Mouse (Mus musculus): ENCODE results near the gene S100a16. TPM values are rescaled to one million over a fixed set of nuclear protein-coding genes. Genes with fewer than 3 reads are reported as not detected.

S100a16 gene
- polyA plus RNA-seq, 1 experiment from 2014 or later = 32.3 TPM

DNA sequence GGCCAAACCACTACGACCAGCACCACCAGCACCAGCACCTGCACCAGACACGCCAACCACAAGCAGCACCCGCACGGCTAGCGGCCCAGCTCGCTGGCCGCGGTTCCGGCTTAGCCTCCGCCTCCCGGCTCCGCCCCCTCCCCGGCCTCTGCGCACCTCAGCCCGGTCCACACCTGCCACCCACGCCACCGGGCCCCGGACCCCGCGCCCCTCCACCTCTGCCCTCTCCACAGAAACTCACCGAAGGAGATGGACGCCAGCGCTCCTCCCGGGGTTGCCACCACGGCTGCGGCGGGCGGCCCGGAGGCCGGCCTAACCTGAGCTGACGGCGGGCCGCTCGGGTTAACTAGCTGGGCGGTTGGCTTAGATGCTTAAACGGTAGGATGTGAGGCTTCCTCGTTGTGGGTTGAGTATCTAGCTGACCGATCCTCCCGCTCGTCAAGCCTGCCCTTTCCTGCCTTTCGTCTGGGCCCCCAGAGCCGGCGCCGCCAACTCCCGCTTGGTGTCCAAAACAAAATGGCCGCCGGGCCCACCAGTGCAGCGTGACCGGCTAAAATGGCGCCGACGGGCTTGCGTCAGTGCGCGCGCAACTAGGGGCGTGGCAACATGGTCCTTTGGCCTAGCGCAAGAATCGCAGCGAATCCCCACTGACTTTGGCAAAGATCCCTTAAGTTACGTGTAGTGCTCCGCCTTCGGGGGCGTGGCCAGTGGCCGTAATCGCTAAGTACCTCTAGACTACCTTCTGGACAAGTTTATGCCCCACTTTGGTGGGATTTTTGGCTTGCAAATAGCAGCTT is 27.9 kb upstream of the S100a16 start, which contains the start of gene Chtop:
Chtop (minus strand) TSS at position 549 of the 797 bp plus-strand sequence.
- H3K9ac ChIP-seq = peak within 1 kb of the TSS; percentile 96
- no peaks in the 10 kb centered on the region for H3K9me3 ChIP-seq
- peaks cover 14% of the 10 kb centered on the region for H3K27me3 ChIP-seq (replicated peaks)
- ATAC-seq (replicated peaks) = peak; percentile 93
- H3K36me3 ChIP-seq (replicated peaks) = peaks cover 22% of the 10 kb centered on the region; the same call in 1 of the 2 replicates
- H3K27ac ChIP-seq = peak within 1 kb of the TSS; percentile 97
- peak within 1 kb of the TSS; percentile 68 for H3K4me2 ChIP-seq
- H3K4me3 ChIP-seq = peak within 1 kb of the TSS; percentile 98
- peaks cover 28% of the 10 kb centered on the region for H3K4me1 ChIP-seq
- under 1% methylated on average over 64 of the region's 66 CpGs for WGBS

DNA sequence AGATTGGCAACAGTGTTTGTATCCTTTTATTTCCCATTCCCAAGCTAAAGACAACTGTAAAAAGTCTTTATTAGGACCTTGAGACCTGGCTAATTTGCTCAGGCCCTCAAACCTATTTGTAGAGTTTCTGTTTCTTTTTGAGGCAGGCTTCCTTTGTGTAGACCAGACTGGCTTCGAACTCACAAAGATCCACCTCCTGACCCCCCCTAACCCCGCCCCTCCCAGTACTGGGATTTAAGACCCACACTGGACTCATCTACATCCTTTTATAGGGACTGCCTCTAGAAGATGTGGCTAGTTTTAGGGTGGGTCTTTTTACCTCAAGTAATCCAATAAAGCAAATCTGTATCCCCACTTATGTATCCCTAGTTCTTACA is 27.3 kb upstream of the S100a16 start:
- Histone ChIP-seq H3K36me3 (replicated peaks) (peaks cover 16% of the 10 kb centered on the region; the same call in 1 of the 2 replicates), H3K4me1 (peaks cover 30% of the 10 kb centered on the region), H3K9ac (no peak overlapping the region), H3K9me3 (no peaks in the 10 kb centered on the region), H3K27ac (peak overlapping the region; percentile 74), H3K4me2 (peak overlapping the region; percentile 56), H3K27me3 (replicated peaks) (peaks cover 19% of the 10 kb centered on the region), H3K4me3 (peak overlapping the region; percentile 98)
- 25% methylated on average over 2 of the region's 2 CpGs for WGBS
- ATAC-seq (replicated peaks) = peak; percentile 40

DNA sequence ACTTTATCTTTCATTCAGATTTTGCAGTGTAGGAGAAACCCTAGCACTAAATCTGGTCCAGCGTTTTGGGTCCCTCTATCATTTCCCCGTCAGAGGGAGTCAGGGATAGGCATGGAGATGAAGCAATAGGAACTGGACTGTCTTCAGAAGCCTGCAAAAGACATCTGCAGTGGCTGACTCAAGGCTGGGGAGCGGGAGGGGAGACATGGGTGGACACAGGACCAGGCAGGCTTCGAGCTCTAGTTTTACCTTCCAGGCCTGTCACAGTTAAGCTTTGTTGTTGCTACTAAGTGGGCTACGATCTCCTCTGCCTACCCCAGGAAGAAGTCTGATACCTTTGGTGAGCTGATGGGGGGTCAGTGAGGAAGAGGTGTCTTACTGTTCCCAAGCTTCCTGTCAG is 24.8 kb upstream of the S100a16 start:
- Histone ChIP-seq H3K27ac (no peak overlapping the region), H3K4me2 (no peak overlapping the region), H3K36me3 (replicated peaks) (no peaks in the 10 kb centered on the region), H3K9ac (no peak overlapping the region), H3K27me3 (replicated peaks) (peaks cover 28% of the 10 kb centered on the region), H3K4me1 (peaks cover 26% of the 10 kb centered on the region), H3K4me3 (no peak overlapping the region), H3K9me3 (no peaks in the 10 kb centered on the region)
- ATAC-seq (replicated peaks) = no peak
- 85% methylated on average over 5 of the region's 5 CpGs for WGBS

DNA sequence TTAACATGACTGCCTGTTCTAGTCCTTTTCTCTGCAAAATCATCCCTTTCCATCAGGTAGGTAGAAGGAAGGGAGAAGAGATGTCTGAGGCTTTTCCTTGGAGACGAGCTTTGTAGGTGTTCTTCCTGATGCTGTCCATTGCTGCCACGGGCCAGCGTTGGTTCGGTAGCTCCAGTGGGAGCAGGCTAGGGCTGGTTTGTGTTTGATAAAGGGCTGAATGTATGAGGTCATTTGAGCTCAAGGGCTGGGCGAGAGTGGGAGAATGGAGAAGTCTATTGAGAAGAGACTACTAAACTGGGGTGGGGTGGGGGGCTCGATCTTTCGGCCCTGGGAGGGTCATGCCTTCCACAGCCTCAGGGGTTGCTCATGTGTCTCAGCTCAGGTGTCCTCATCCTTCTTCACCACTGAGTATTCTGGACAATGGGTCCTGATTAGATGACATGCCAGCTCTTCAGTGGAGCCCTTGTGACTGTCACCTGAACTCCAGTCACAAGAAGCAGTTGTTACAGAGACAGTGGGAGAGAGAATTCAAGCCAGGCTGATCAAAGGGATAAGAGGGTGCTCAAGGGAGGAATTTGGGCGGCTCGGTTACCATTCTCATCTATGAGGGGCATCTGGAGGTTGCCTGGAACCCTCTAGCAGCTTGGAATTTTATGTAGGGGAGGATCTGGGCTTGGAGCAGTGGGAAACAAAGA is 24.0 kb upstream of the S100a16 start:
- Histone ChIP-seq H3K27ac (no peak overlapping the region), H3K9me3 (no peaks in the 10 kb centered on the region), H3K9ac (no peak overlapping the region), H3K27me3 (replicated peaks) (peaks cover 28% of the 10 kb centered on the region), H3K4me1 (peaks cover 18% of the 10 kb centered on the region), H3K36me3 (replicated peaks) (no peaks in the 10 kb centered on the region), H3K4me2 (no peak overlapping the region), H3K4me3 (no peak overlapping the region)
- no peak for ATAC-seq (replicated peaks)
- 76% methylated on average over 9 of the region's 9 CpGs for WGBS

DNA sequence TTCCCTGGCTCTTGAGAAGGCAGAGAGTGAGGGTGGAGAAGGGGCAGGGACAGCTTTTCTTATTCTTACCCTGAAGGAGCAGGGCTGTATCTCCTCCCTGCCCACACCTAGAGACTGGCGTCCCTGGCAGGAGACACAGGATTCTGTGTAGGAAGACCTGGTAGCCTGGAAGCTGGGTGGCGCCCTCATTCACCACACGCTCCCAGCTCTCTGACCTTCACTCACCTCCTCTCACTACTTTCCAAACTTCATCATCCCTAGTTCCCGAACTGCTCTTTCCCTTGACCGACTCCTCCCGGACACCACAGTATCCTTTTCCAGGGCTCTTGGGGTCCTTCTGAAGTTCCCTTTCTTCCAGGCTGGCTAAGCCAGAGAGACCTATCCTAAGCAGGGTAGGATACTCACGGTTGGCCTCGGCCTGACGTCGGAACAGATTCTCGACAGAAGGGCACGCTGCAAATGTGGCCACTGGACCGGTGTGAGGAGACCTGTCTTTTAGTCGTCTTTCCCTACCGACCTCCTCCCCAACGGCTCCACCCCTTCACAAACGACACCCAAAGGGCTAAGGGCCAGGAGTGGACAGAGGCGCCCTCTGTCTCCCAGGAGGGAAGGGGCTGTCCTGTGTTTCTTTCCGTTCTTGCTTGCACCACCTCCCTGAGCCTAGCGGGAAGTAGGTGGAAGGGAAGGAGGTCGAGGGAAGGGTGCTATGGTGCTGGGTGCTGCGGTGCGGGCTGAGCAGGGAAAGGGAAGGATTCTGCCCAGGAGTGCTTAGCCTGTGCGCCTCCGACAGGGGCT is 23.1 kb upstream of the S100a16 start, which contains the start of the genes S100a1 and S100a13:
S100a1 (minus strand) TSS at position 597 of the 795 bp plus-strand sequence.
S100a13 (plus strand) TSS at position 640 of the 795 bp plus-strand sequence.
- Histone ChIP-seq H3K9ac (peak within 1 kb of the TSS; percentile 25), H3K36me3 (replicated peaks) (no peaks in the 10 kb centered on the region), H3K4me2 (peak within 1 kb of the TSS; percentile 60), H3K4me1 (peaks cover 15% of the 10 kb centered on the region), H3K9me3 (no peaks in the 10 kb centered on the region), H3K4me3 (peak within 1 kb of the TSS; percentile 34), H3K27me3 (replicated peaks) (peaks cover 28% of the 10 kb centered on the region), H3K27ac (no peak within 1 kb of the TSS)
- ATAC-seq (replicated peaks) = no peak
- WGBS = 6% methylated on average over 25 of the region's 25 CpGs

DNA sequence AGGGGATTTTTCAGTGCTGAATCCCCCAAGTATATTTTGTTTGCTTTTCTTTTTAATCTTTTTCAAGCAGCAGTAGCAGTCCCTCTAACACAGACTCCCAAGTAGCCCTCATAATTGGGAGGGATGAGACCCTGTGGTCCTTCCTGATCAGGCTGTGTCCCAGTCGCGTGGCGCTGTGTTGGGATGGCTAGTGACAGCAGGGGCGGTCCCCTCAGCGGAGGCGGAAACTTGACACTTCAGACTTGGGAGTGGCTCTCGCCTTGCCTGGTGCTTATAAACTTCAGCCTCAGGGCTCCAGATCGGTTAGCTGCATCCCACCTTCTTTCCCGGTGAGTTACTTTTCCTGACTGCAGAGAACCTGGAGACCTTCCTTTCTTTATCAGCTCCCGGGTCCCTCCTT is 22.4 kb upstream of the S100a16 start:
- Histone ChIP-seq H3K9ac (peak overlapping the region; percentile 25), H3K4me3 (peak overlapping the region; percentile 34), H3K27ac (no peak overlapping the region), H3K9me3 (no peaks in the 10 kb centered on the region), H3K36me3 (replicated peaks) (no peaks in the 10 kb centered on the region), H3K4me1 (peaks cover 13% of the 10 kb centered on the region), H3K4me2 (peak overlapping the region; percentile 60), H3K27me3 (replicated peaks) (peaks cover 28% of the 10 kb centered on the region)
- 0 out of 2 replicates have a peak, but pooled peaks have one; percentile 28 for ATAC-seq (replicated peaks)
- 2% methylated on average over 10 of the region's 10 CpGs for WGBS

DNA sequence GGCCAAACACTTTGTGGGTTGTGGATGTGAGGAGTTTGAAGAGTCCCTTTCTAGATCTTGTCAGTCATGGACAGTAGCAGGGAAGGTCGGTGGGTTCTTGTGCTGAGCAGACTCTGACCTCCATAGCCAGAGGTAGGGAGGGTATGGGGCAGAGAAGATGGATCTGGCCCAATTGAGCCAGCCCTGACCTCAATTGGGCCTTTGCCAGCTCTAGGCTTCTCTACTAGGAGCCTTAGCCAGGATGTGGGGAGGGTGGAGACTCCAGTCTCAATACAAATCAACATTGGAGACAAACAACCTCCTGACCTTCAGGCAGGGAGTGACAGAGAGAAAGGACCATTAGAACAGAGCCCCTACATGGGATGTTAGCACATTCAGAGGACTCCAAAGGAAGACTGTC is 21.8 kb upstream of the S100a16 start:
- Histone ChIP-seq H3K36me3 (replicated peaks) (no peaks in the 10 kb centered on the region), H3K27me3 (replicated peaks) (peaks cover 28% of the 10 kb centered on the region), H3K27ac (no peak overlapping the region), H3K9ac (no peak overlapping the region), H3K4me1 (peaks cover 11% of the 10 kb centered on the region), H3K9me3 (no peaks in the 10 kb centered on the region), H3K4me3 (peak overlapping the region; percentile 34; the same call in 1 of the 2 replicates), H3K4me2 (peak overlapping the region; percentile 60)
- whole genome bisulfite sequencing = 33% methylated on average over 1 of the region's 1 CpGs
- no peak for ATAC-seq (replicated peaks)

DNA sequence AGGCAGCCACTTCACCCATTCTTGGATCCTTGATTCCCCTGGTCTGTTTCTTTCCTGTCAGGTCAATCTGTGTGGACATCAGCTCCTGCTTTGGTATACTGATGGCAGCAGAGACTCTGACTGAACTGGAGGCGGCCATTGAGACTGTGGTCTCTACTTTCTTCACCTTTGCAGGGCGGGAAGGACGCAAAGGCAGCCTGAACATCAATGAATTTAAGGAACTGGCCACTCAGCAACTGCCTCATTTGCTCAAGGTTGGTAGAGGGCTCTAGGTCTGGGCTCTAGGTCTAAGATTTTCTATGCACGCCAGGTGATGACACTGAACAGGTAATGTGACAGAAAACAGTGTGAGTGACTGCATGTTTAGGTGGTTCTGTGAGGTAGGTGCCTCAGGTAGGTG is 21.3 kb upstream of the S100a16 start:
- no peaks in the 10 kb centered on the region for H3K36me3 ChIP-seq (replicated peaks)
- H3K4me3 ChIP-seq = no peak overlapping the region
- ATAC-seq (replicated peaks) = no peak
- no peaks in the 10 kb centered on the region for H3K9me3 ChIP-seq
- 89% methylated on average over 4 of the region's 4 CpGs for WGBS
- H3K9ac ChIP-seq = no peak overlapping the region
- H3K27ac ChIP-seq = no peak overlapping the region
- no peak overlapping the region for H3K4me2 ChIP-seq
- peaks cover 11% of the 10 kb centered on the region for H3K4me1 ChIP-seq
- H3K27me3 ChIP-seq (replicated peaks) = peaks cover 28% of the 10 kb centered on the region

DNA sequence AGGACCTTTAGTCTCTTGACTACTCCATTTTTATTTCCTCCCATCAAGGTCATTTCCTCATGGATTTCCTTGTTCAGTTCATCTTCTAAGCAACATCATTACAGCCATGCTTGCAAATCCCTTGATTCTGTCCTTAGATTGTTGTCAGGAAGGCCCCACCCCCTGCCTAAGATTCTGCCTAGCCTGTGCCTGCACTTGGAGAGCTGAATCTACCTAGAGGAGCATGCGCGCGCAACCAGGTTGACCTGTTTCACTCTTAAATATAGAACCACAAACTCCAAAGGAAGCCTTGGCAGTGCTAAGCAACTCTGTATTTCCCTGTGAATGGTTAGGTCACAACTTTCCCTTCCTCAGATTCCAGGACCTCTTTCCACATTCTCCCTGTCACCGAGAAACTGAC is 19.3 kb upstream of the S100a16 start:
- Histone ChIP-seq H3K9ac (no peak overlapping the region), H3K4me1 (peaks cover 11% of the 10 kb centered on the region), H3K36me3 (replicated peaks) (no peaks in the 10 kb centered on the region), H3K4me3 (no peak overlapping the region), H3K9me3 (no peaks in the 10 kb centered on the region), H3K27me3 (replicated peaks) (peaks cover 23% of the 10 kb centered on the region), H3K27ac (no peak overlapping the region), H3K4me2 (no peak overlapping the region)
- 85% methylated on average over 4 of the region's 4 CpGs for WGBS
- ATAC-seq (replicated peaks) = no peak

DNA sequence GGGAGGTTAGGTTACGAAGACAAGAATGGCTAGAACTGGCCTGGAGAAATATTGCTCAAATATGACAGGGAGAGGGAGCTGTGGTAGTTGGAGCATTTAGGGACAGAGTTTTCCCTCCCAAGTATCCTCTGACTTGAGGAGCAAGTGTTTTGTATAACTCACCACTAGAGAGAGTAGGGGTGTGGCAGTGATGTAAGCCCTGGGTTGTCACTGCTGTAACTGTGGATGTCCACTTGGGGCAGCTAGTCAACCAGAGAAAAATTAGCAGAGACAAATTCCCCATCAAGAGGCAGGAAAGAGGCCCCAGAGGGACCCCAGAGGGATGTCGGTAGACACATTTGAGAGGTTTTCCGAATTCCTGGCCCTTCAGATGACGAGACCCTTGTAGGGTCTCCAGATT is 11.6 kb upstream of the S100a16 start:
- H3K9me3 ChIP-seq = no peaks in the 10 kb centered on the region
- H3K27me3 ChIP-seq (replicated peaks) = no peaks in the 10 kb centered on the region
- 64% methylated on average over 4 of the region's 4 CpGs for WGBS
- no peak overlapping the region for H3K27ac ChIP-seq
- no peak overlapping the region for H3K4me3 ChIP-seq
- no peak overlapping the region for H3K9ac ChIP-seq
- no peaks in the 10 kb centered on the region for H3K4me1 ChIP-seq
- no peak for ATAC-seq (replicated peaks)
- no peaks in the 10 kb centered on the region for H3K36me3 ChIP-seq (replicated peaks)
- no peak overlapping the region for H3K4me2 ChIP-seq

DNA sequence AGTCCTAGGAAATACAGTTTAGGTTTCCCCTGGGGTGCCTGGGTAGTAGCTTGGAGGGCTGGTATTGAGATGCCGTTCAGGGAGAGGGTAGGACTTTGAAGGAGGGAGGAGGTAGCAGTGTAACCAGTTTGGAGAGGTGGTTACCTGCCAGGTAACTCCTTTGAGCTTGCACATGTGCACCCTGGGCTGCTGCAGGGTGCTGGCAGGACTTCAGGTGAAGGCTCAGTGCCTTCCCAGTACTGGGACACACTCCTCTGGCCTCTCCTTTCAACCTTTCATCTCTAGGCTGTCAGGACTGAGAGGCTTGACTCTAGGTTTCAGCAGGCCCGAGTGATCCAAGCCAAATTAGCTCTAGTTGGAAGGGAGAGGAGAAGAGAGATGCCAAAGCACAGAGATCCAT is 11.0 kb upstream of the S100a16 start:
- 96% methylated on average over 2 of the region's 2 CpGs for WGBS
- H3K4me3 ChIP-seq = no peak overlapping the region
- no peaks in the 10 kb centered on the region for H3K27me3 ChIP-seq (replicated peaks)
- no peak for ATAC-seq (replicated peaks)
- H3K4me2 ChIP-seq = no peak overlapping the region
- no peak overlapping the region for H3K27ac ChIP-seq
- no peaks in the 10 kb centered on the region for H3K4me1 ChIP-seq
- no peaks in the 10 kb centered on the region for H3K36me3 ChIP-seq (replicated peaks)
- H3K9ac ChIP-seq = no peak overlapping the region
- H3K9me3 ChIP-seq = no peaks in the 10 kb centered on the region

DNA sequence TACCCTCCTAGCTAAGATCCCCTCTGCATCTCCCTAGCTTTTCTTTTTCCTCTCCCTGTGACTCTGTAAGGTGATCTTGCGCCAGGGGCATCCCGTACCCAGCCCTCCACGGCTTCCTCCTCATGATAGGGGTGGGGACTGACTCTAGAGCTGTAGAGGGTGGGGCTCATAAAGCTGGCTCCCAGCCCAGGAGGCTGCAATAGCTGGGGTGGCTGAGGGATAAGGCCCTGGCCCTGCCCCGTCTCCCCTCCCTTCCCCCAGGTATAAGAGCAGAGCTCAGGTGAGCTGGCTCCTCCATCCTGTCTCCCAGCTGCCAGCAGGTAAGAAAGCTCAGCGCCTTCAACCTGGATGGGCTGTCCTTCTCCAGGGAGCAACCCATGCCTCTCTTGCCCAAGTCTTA is 10.5 kb upstream of the S100a16 start, which contains the start of gene S100a14:
S100a14 (plus strand) TSS at position 277 of the 400 bp plus-strand sequence.
- Histone ChIP-seq H3K27ac (no peak within 1 kb of the TSS), H3K4me1 (no peaks in the 10 kb centered on the region), H3K27me3 (replicated peaks) (no peaks in the 10 kb centered on the region), H3K4me3 (no peak within 1 kb of the TSS), H3K9ac (no peak within 1 kb of the TSS), H3K9me3 (no peaks in the 10 kb centered on the region), H3K4me2 (no peak within 1 kb of the TSS), H3K36me3 (replicated peaks) (no peaks in the 10 kb centered on the region)
- 82% methylated on average over 5 of the region's 5 CpGs for WGBS
- no peak for ATAC-seq (replicated peaks)
